Mouse (Mus musculus): ENCODE results near the gene Rgl2.

- no peak for TF ChIP-seq FLI1 (IDR thresholded peaks at IDR 0.05; ENCODE audit: low read length)
- no peak for TF ChIP-seq GATA1 (IDR thresholded peaks at IDR 0.05; ENCODE audit: borderline replicate concordance, low read length)
Measured at GRCm38 (mm10) chr17:33911813-33912414, 17.4 kb upstream of the Rgl2 start.
